Mouse (Mus musculus) liver, postnatal 0 days (tissue): Measurements from ENCODE around the gene Gm11146. TPM values are rescaled to one million over a fixed set of nuclear protein-coding genes. Genes with fewer than 3 reads are reported as not detected.

Experiments used
- ATAC-seq: fragments of 200-750 bp; cut with Nextera tagmentation; 2 replicates; pipeline ENCODE4 v1.8.0; 2017; ENCODE audit warnings: mild to moderate bottlenecking, moderate library complexity
- DNase-seq: peaks from one replicate; pipeline ENCODE4 v3.0.0-alpha.2; 2016
- H3K27ac ChIP-seq: fragments of 300-500 bp; sonication (generic); 2 replicates; pipeline ENCODE4 v1.5.1; 2014; ENCODE audit warnings: antibody characterized with exemption, moderate library complexity, mild to moderate bottlenecking, low read depth
- H3K27me3 ChIP-seq: fragments of 300-500 bp; sonication (generic); 2 replicates; pipeline ENCODE4 v1.6.1; 2014; ENCODE audit warnings: low read length, control low read depth, mixed read lengths; ENCODE audit not compliant: insufficient read depth
- H3K36me3 ChIP-seq: fragments of 300-500 bp; sonication (generic); replicated peaks from 2 replicates; pipeline ENCODE4 v1.6.1; 2014; ENCODE audit warnings: mild to moderate bottlenecking, control low read depth, low read length, moderate library complexity, mixed read lengths; ENCODE audit not compliant: insufficient read depth
- H3K4me1 ChIP-seq: fragments of 300-500 bp; sonication (generic); 2 replicates; pipeline ENCODE4 v1.6.1; 2014; ENCODE audit warnings: antibody characterized with exemption, mild to moderate bottlenecking, control low read depth; ENCODE audit not compliant: insufficient read depth
- H3K4me2 ChIP-seq: fragments of 300-500 bp; sonication (generic); 2 replicates; pipeline ENCODE4 v1.6.1; 2014; ENCODE audit warnings: low read depth, mild to moderate bottlenecking, low read length, moderate library complexity, mixed read lengths
- H3K4me3 ChIP-seq: fragments of 300-500 bp; sonication (generic); 2 replicates; pipeline ENCODE4 v1.5.1; 2014; ENCODE audit warnings: low read depth, low read length
- H3K9ac ChIP-seq: fragments of 300-500 bp; sonication (generic); replicated peaks from 2 replicates; pipeline ENCODE4 v1.6.1; 2014; ENCODE audit warnings: mild to moderate bottlenecking, moderate library complexity
- H3K9me3 ChIP-seq: fragments of 300-500 bp; sonication (generic); 2 replicates; pipeline ENCODE4 v1.6.1; 2016; ENCODE audit warnings: mild to moderate bottlenecking, control low read depth, low read length, mixed read lengths
- CTCF ChIP-seq: sonication (generic); IDR thresholded peaks from 2 replicates; pipeline ENCODE4 v1.5.1; 2016; ENCODE audit warnings: antibody characterized with exemption, low read depth
- EP300 ChIP-seq: IDR thresholded peaks from 2 replicates; pipeline ENCODE4 v1.6.1; 2016; ENCODE audit warnings: antibody characterized with exemption, low read depth, mild to moderate bottlenecking
- WGBS: fragments of 180-500 bp; shearing (Covaris S2); extraction: QIAGEN DNeasy Blood & Tissue Kit; methylation state at CpG from one replicate; pipeline ENCODE4 v1.1.7; 2014; ENCODE audit not compliant: insufficient replicate concordance; 5-methylcytosine and 5-hydroxymethylcytosine counted together
- polyA plus RNA-seq: library from polyadenylated mRNA; unstranded; fragments of >200 nt; fragmentation: Nextera tagmentation; extraction: Ambion mirVana; gene quantifications from 2 replicates; pipeline ENCODE4 v1.2.1, GENCODE M21; 2015

Gene Gm11146
- polyA plus RNA-seq, 1 experiment from 2014 or later: not detected

DNA sequence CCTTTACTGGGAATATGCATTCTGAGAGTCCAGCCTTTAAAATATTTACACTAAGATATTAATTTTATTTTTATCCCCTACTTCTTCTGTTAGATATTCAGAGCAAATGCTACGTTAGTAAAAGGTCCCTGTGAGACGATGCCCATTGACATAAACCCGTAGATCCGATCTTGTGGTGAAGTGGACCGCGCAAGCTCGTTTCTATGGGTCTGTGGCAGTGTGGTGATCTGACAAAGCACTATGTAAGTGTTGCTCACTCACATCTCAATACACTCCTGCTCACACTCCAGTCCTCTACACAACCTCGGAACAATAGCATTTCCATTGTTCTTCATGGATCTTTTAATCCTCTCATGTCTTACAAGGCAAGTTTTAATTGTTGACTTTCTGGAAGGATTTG, 3.1 kb downstream of the Gm11146 start:
- Histone ChIP-seq H3K4me3 (no peak overlapping the region), H3K27me3 (no peaks in the 10 kb centered on the region), H3K4me2 (no peak overlapping the region), H3K4me1 (no peaks in the 10 kb centered on the region), H3K36me3 (no peaks in the 10 kb centered on the region), H3K9me3 (no peaks in the 10 kb centered on the region), H3K27ac (no peak overlapping the region), H3K9ac (no peak overlapping the region)
- TF ChIP-seq EP300 (no peak), CTCF (no peak)
- DNase-seq: no peak
- ATAC-seq: no peak
- WGBS: 83% methylated on average over 8 of the region's 8 CpGs

DNA sequence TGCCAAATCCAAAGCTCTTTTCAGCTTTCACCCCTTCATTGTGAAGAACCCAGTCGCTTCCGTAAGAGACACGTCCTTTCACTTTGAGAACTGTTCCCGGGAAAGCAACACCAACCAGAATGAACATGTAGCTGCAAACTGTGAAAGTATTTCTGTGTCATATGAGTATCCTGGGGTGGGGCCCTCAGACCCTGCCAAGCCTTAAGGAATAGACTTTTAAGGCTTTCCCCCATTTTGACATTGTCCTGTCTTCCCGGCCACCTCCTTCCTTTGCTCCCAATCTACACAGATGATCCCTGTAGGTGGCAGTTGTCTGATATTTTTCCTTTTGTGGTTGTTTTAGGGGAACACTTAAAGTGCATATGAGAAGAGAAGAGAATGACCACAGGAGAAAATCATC, 5.3 kb downstream of the Gm11146 start:
- TF ChIP-seq CTCF (no peak), EP300 (no peak)
- Histone ChIP-seq H3K27ac (no peak overlapping the region), H3K9me3 (no peaks in the 10 kb centered on the region), H3K9ac (no peak overlapping the region), H3K4me1 (no peaks in the 10 kb centered on the region), H3K4me3 (no peak overlapping the region), H3K27me3 (no peaks in the 10 kb centered on the region), H3K36me3 (no peaks in the 10 kb centered on the region), H3K4me2 (no peak overlapping the region)
- no peak for ATAC-seq
- DNase-seq: no peak
- 84% methylated on average over 5 of the region's 5 CpGs for WGBS

DNA sequence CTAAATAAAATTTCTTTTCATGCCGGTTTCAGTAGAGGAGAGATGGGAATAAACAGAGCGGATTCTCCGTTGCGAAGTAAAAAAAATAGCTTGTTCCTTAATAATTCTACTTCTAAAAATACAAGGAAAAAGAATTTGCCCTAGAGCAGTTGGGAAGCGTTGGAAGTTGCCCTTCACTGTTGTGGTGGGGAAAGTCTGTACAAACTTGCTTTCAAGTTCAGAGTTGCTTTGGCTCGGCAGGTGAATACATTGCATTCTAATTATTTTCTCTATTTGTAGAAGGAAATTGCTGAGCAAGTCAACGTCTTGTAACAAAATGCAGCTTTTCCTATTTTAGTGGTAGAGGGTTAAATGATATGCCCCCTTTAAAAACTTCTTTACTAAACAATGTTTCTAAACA, 6.2 kb downstream of the Gm11146 start:
- TF ChIP-seq EP300 (no peak), CTCF (no peak)
- H3K9me3 ChIP-seq: no peaks in the 10 kb centered on the region
- H3K27ac ChIP-seq: no peak overlapping the region
- H3K4me1 ChIP-seq: no peaks in the 10 kb centered on the region
- no peak overlapping the region for H3K4me2 ChIP-seq
- no peaks in the 10 kb centered on the region for H3K36me3 ChIP-seq
- no peak overlapping the region for H3K4me3 ChIP-seq
- ATAC-seq: no peak
- WGBS: 79% methylated on average over 7 of the region's 7 CpGs
- no peaks in the 10 kb centered on the region for H3K27me3 ChIP-seq
- H3K9ac ChIP-seq: no peak overlapping the region
- no peak for DNase-seq

DNA sequence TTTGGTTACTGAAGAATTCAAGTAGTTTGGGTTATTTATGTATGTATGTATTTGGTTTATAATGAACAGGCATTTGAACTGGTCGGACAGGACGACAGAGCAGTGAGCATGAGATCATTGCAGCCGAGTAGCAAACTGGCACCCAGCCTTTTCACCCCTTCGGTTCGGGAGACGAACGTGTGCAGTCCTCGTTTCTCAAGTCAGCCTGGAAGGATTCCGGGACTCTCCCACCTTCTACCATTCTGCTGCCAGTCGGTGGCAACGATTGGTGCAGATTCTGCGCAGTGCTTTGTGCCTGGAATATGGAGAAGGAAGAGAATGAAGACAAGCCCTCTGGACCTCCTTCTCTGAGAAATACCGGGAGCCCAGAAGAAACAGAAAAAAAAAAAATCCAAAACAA, 7.3 kb downstream of the Gm11146 start:
- H3K27ac ChIP-seq: no peak overlapping the region
- H3K27me3 ChIP-seq: no peaks in the 10 kb centered on the region
- no peak for ATAC-seq
- no peaks in the 10 kb centered on the region for H3K36me3 ChIP-seq
- TF ChIP-seq EP300: no peak
- no peaks in the 10 kb centered on the region for H3K4me1 ChIP-seq
- H3K9me3 ChIP-seq: no peaks in the 10 kb centered on the region
- H3K4me2 ChIP-seq: no peak overlapping the region
- DNase-seq: no peak
- H3K4me3 ChIP-seq: no peak overlapping the region
- 78% methylated on average over 13 of the region's 13 CpGs for WGBS
- no peak overlapping the region; the same call in 1 of the 2 replicates for H3K9ac ChIP-seq

DNA sequence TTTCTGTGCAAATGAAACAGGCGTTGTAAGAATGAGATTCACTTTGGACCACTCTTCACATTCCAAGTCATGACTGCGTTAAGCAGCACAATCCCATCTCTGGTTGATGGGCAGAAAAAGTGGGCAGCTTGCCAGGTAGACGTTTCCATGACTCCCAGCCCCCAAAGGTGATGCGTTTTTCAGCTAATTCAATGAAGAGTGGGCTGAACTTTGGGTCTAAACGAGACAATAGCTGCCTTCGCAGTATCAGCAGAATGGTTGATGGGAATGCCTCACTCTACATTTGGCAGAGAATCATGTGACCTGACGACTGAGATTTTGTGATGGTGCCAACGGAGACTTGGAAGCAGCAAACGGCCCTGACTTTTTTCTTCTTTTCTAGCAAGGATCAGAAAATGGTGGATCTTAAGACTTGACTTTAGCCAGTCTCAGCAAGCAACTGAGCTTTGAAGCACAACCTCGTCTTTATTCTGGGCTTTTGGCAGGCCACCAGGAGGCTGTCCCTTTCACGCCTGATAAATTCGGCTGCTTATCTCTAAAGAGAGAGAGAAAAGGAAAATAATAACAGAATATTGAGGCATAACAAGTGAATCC, 8.0 kb downstream of the Gm11146 start:
- no peak for ATAC-seq
- Histone ChIP-seq H3K9me3 (no peaks in the 10 kb centered on the region), H3K36me3 (no peaks in the 10 kb centered on the region), H3K27ac (no peak overlapping the region), H3K4me1 (no peaks in the 10 kb centered on the region), H3K9ac (no peak overlapping the region), H3K4me2 (peak overlapping the region; percentile 4; the same call in 1 of the 2 replicates), H3K4me3 (no peak overlapping the region), H3K27me3 (no peaks in the 10 kb centered on the region)
- no peak for TF ChIP-seq CTCF
- no peak for TF ChIP-seq EP300
- DNase-seq: peak; percentile 13
- WGBS: 63% methylated on average over 12 of the region's 12 CpGs

DNA sequence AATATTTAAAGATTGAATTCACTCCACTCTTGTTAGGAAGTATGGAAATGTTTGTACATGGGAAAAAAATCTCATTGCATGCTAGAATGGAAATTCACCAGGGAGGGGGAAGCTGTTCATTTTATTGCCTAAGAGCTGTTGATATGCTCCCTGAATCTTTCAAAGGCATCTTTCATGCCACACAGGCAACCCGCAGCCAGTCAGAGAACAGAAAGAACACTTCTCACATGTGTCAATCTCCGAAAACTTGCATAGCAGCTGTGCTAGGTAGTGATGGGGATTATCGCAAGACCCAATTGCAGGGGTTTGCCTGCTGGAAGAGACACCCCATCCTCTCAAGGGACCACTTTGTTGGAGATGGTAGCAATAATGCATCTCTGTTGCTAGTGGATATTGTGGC, 8.9 kb downstream of the Gm11146 start:
- 86% methylated on average over 3 of the region's 3 CpGs for WGBS
- H3K27ac ChIP-seq: no peak overlapping the region
- no peaks in the 10 kb centered on the region for H3K4me1 ChIP-seq
- no peak overlapping the region for H3K4me3 ChIP-seq
- H3K27me3 ChIP-seq: no peaks in the 10 kb centered on the region
- no peak for TF ChIP-seq CTCF
- no peak for TF ChIP-seq EP300
- no peak for ATAC-seq
- H3K9ac ChIP-seq: no peak overlapping the region
- H3K9me3 ChIP-seq: no peaks in the 10 kb centered on the region
- H3K36me3 ChIP-seq: no peaks in the 10 kb centered on the region
- H3K4me2 ChIP-seq: no peak overlapping the region
- no peak for DNase-seq

DNA sequence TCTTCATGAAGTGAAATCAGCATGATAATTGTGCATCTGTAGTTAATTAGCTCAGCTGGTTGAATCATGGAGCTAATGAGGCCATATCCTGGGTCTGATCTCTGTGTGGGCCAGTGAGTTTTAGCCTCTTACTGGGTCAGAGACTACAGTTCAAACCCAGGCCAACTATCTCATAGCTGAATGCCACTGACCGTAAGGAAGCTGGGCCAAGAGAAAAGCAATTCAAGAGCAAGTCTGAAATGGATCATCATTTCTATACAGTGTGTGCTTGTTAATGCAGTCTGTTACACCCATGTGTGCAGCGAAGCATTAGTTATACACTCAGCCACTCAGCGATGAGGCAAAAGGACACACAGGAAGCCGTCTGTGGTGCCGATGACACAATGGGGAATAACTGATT, 28.9 kb downstream of the Gm11146 start:
- WGBS: 60% methylated on average over 5 of the region's 5 CpGs
- H3K27ac ChIP-seq: no peak overlapping the region
- 0 out of 2 replicates have a peak, but pooled peaks cover 4% of the 10 kb centered on the region for H3K9me3 ChIP-seq
- H3K36me3 ChIP-seq: no peaks in the 10 kb centered on the region
- TF ChIP-seq CTCF: no peak
- no peak for TF ChIP-seq EP300
- H3K4me3 ChIP-seq: no peak overlapping the region
- no peaks in the 10 kb centered on the region for H3K27me3 ChIP-seq
- no peak overlapping the region for H3K4me2 ChIP-seq
- no peak for ATAC-seq
- H3K4me1 ChIP-seq: no peaks in the 10 kb centered on the region
- no peak for DNase-seq
- H3K9ac ChIP-seq: no peak overlapping the region
